Mouse (Mus musculus): Measurements from ENCODE around the gene Acin1. TPM values are rescaled to one million over a fixed set of nuclear protein-coding genes. Genes with fewer than 3 reads are reported as not detected.
A peak's percentile ranks its signal among the peaks of the same experiment; 100 is the strongest.

The Acin1 gene
- polyA plus RNA-seq, 1 experiment: 332 TPM

GRCm38 (mm10) chr14:54696752-54697151 lies 10.0 kb upstream of the Acin1 start:
- DNase-seq (ENCODE audit: low read depth): no peak
- TF ChIP-seq CTCF (IDR thresholded peaks at IDR 0.05; ENCODE audit: borderline replicate concordance, extremely low read depth, insufficient read depth, insufficient read length) (no peak), POLR2A (IDR thresholded peaks at IDR 0.05; ENCODE audit: borderline replicate concordance, extremely low read depth, insufficient read depth, insufficient read length, poor library complexity, severe bottlenecking) (no peak)

GRCm38 (mm10) chr14:54695042-54695441 lies 8.3 kb upstream of the Acin1 start:
- TF ChIP-seq POLR2A (IDR thresholded peaks at IDR 0.05; ENCODE audit: borderline replicate concordance, extremely low read depth, insufficient read depth, insufficient read length, poor library complexity, severe bottlenecking): no peak
- TF ChIP-seq CTCF (IDR thresholded peaks at IDR 0.05; ENCODE audit: borderline replicate concordance, extremely low read depth, insufficient read depth, insufficient read length): no peak
- DNase-seq (ENCODE audit: low read depth): no peak

GRCm38 (mm10) chr14:54687251-54687650 lies 520 bp upstream of the Acin1 start:
- peak; percentile 23 for DNase-seq (ENCODE audit: low read depth)
- no peak for TF ChIP-seq CTCF (IDR thresholded peaks at IDR 0.05; ENCODE audit: borderline replicate concordance, extremely low read depth, insufficient read depth, insufficient read length)
- TF ChIP-seq POLR2A (IDR thresholded peaks at IDR 0.05; ENCODE audit: borderline replicate concordance, extremely low read depth, insufficient read depth, insufficient read length, poor library complexity, severe bottlenecking): no peak

- DNase-seq (ENCODE audit: low read depth): peak; percentile 97
- TF ChIP-seq POLR2A (IDR thresholded peaks at IDR 0.05; ENCODE audit: borderline replicate concordance, extremely low read depth, insufficient read depth, insufficient read length, poor library complexity, severe bottlenecking) (no peak; the same call in 1 of the 2 replicates), CTCF (IDR thresholded peaks at IDR 0.05; ENCODE audit: borderline replicate concordance, extremely low read depth, insufficient read depth, insufficient read length) (peak; percentile 49; the same call in 1 of the 2 replicates)
Observed at GRCm38 (mm10) chr14:54686063-54686521, 639 bp downstream of the Acin1 start, which contains the start of gene 1700123O20Rik. Gene 1700123O20Rik (plus strand): TSS chr14:54686216.

- TF ChIP-seq CTCF (IDR thresholded peaks at IDR 0.05; ENCODE audit: borderline replicate concordance, extremely low read depth, insufficient read depth, insufficient read length): no peak
- DNase-seq (ENCODE audit: low read depth): no peak
Observed at GRCm38 (mm10) chr14:54685471-54685870, 1.3 kb downstream of the Acin1 start.

- TF ChIP-seq CTCF (IDR thresholded peaks at IDR 0.05; ENCODE audit: borderline replicate concordance, extremely low read depth, insufficient read depth, insufficient read length) (no peak), POLR2A (IDR thresholded peaks at IDR 0.05; ENCODE audit: borderline replicate concordance, extremely low read depth, insufficient read depth, insufficient read length, poor library complexity, severe bottlenecking) (no peak)
- no peak for DNase-seq (ENCODE audit: low read depth)
Observed at GRCm38 (mm10) chr14:54682396-54682795, 4.3 kb downstream of the Acin1 start.

- no peak for TF ChIP-seq CTCF (IDR thresholded peaks at IDR 0.05; ENCODE audit: borderline replicate concordance, extremely low read depth, insufficient read depth, insufficient read length)
- TF ChIP-seq POLR2A (IDR thresholded peaks at IDR 0.05; ENCODE audit: borderline replicate concordance, extremely low read depth, insufficient read depth, insufficient read length, poor library complexity, severe bottlenecking): no peak
- no peak for DNase-seq (ENCODE audit: low read depth)
Observed at GRCm38 (mm10) chr14:54678657-54679304, 8.0 kb downstream of the Acin1 start.

- TF ChIP-seq CTCF (IDR thresholded peaks at IDR 0.05; ENCODE audit: borderline replicate concordance, extremely low read depth, insufficient read depth, insufficient read length): no peak
- TF ChIP-seq POLR2A (IDR thresholded peaks at IDR 0.05; ENCODE audit: borderline replicate concordance, extremely low read depth, insufficient read depth, insufficient read length, poor library complexity, severe bottlenecking): no peak
Observed at GRCm38 (mm10) chr14:54676290-54676689, 10.4 kb downstream of the Acin1 start.

GRCm38 (mm10) chr14:54674317-54674716 lies 12.4 kb downstream of the Acin1 start:
- TF ChIP-seq CTCF (IDR thresholded peaks at IDR 0.05; ENCODE audit: borderline replicate concordance, extremely low read depth, insufficient read depth, insufficient read length): no peak
- TF ChIP-seq POLR2A (IDR thresholded peaks at IDR 0.05; ENCODE audit: borderline replicate concordance, extremely low read depth, insufficient read depth, insufficient read length, poor library complexity, severe bottlenecking): no peak
- DNase-seq (ENCODE audit: low read depth): no peak

More at GRCm38 (mm10) chr14:54676290-54676689, 10.4 kb downstream of the Acin1 start:
- DNase-seq (ENCODE audit: low read depth): no peak

GRCm38 (mm10) chr14:54669381-54669780 lies 17.4 kb downstream of the Acin1 start:
- TF ChIP-seq POLR2A (IDR thresholded peaks at IDR 0.05; ENCODE audit: borderline replicate concordance, extremely low read depth, insufficient read depth, insufficient read length, poor library complexity, severe bottlenecking) (no peak), CTCF (IDR thresholded peaks at IDR 0.05; ENCODE audit: borderline replicate concordance, extremely low read depth, insufficient read depth, insufficient read length) (peak; percentile 58; the same call in 1 of the 2 replicates)
- no peak for DNase-seq (ENCODE audit: low read depth)

- no peak for TF ChIP-seq POLR2A (IDR thresholded peaks at IDR 0.05; ENCODE audit: borderline replicate concordance, extremely low read depth, insufficient read depth, insufficient read length, poor library complexity, severe bottlenecking)
- no peak for DNase-seq (ENCODE audit: low read depth)
Observed at GRCm38 (mm10) chr14:54664477-54665222, 22.1 kb downstream of the Acin1 start.

- no peak for DNase-seq (ENCODE audit: low read depth)
- TF ChIP-seq POLR2A (IDR thresholded peaks at IDR 0.05; ENCODE audit: borderline replicate concordance, extremely low read depth, insufficient read depth, insufficient read length, poor library complexity, severe bottlenecking): no peak
- no peak for TF ChIP-seq CTCF (IDR thresholded peaks at IDR 0.05; ENCODE audit: borderline replicate concordance, extremely low read depth, insufficient read depth, insufficient read length)
Observed at GRCm38 (mm10) chr14:54660009-54660408, 26.7 kb downstream of the Acin1 start.

All from brain, embryonic 14.5 days (tissue).